Mouse (Mus musculus) megakaryocyte, embryonic 14.5 days (primary cell): ENCODE data around the gene Arid3a. TPM values are rescaled to one million over a fixed set of nuclear protein-coding genes. Genes with fewer than 3 reads are reported as not detected.
A peak's percentile ranks its signal among the peaks of the same experiment; 100 is the strongest.
"Not testable (repeated sequence)": the region's sequence is repeated elsewhere in the genome, so short reads cannot be mapped to it uniquely, and the experiment has no call there.

Experiments
- H3K27me3 ChIP-seq: replicated peaks from 2 replicates; pipeline ENCODE3; 2012; ENCODE audit warnings: inconsistent platforms
- H3K36me3 ChIP-seq: replicated peaks from 2 replicates; pipeline ENCODE3; 2012; ENCODE audit warnings: low read length, inconsistent platforms, mixed read lengths
- H3K4me1 ChIP-seq: 2 replicates; pipeline ENCODE4 v1.6.1; 2012; ENCODE audit warnings: inconsistent platforms
- H3K4me3 ChIP-seq: replicated peaks from 2 replicates; pipeline ENCODE3; 2012; ENCODE audit warnings: moderate library complexity, mild to moderate bottlenecking, inconsistent platforms
- H3K9me3 ChIP-seq: 2 replicates; pipeline ENCODE4 v1.6.1; 2012; ENCODE audit warnings: inconsistent platforms
- FLI1 ChIP-seq: IDR thresholded peaks from 2 replicates; pipeline ENCODE4 v1.6.1; 2012; ENCODE audit warnings: low read length, inconsistent platforms, mixed read lengths
- GATA1 ChIP-seq: IDR thresholded peaks from 3 replicates; pipeline ENCODE4 v1.6.1; 2012; ENCODE audit warnings: mixed read lengths, low read length, inconsistent platforms, borderline replicate concordance
- polyA plus RNA-seq: library from polyadenylated mRNA; stranded (reverse); fragments of >175 nt; gene quantifications from 2 replicates; pipeline ENCODE4 v1.2.3, GENCODE M21; 2012; ENCODE audit warnings: low replicate concordance; ENCODE audit not compliant: insufficient read depth

Gene Arid3a
- polyA plus RNA-seq, 1 experiment: 89.7 TPM

DNA sequence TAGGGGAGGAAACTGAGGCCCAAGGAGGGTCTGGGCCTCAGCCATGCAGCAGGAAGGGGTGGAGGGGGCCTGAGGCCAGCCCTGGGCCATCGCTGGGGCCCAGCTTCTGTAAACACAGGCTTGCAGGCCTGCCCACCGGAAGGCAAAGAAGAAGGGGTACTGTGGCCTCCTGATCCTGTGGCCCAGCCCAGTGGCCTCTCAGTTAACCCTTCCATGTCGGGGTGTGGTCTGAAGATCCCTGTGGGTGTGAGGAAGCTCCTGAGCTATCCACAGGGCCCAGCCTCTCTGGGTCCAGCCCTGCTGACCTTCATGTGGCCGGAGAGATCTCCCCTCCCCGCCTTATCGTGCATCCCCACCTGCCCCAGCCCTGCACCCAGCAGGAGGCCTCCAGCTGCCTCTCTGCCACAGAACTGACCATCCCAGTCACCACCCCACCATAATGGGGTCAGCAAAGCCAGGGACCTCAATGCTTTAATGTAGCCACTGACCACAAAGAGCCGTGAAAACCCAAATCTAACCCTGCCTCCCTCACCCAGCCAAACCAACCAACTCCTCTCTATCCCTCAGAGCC is 20.0 kb downstream of the Arid3a start:
- H3K36me3 ChIP-seq: peaks cover 97% of the 10 kb centered on the region
- peaks cover 74% of the 10 kb centered on the region for H3K4me1 ChIP-seq

DNA sequence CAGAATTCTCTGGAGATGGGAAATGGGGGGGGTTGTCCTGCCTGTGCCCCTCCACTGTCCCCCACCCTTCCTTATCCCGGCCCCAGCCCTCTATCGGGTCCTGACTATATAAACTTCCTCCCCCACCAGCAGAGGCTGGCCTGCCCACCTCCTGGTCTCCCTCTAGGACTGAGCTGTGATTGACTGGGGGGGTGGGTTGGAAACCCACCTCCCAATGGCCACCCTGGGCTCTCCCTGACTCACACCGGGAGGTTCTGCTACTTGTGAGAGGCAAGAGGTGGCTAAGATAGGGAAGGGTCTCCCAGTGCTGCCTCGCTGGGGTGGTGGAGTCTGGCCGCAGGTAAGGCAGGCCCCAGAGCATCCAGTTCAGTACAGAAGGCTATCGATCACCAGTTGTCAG is 20.7 kb downstream of the Arid3a start:
- H3K36me3 ChIP-seq: peaks cover 96% of the 10 kb centered on the region
- peaks cover 67% of the 10 kb centered on the region for H3K4me1 ChIP-seq
- TF ChIP-seq GATA1: no peak
- TF ChIP-seq FLI1: no peak
- peak overlapping the region; percentile 87 for H3K4me3 ChIP-seq
- no peaks in the 10 kb centered on the region for H3K27me3 ChIP-seq
- H3K9me3 ChIP-seq: no peaks in the 10 kb centered on the region

More for the DNA sequence above, 20.0 kb downstream of the Arid3a start:
- Histone ChIP-seq H3K4me3 (peak overlapping the region; percentile 87), H3K27me3 (no peaks in the 10 kb centered on the region), H3K9me3 (no peaks in the 10 kb centered on the region)
- TF ChIP-seq FLI1 (no peak), GATA1 (no peak)

DNA sequence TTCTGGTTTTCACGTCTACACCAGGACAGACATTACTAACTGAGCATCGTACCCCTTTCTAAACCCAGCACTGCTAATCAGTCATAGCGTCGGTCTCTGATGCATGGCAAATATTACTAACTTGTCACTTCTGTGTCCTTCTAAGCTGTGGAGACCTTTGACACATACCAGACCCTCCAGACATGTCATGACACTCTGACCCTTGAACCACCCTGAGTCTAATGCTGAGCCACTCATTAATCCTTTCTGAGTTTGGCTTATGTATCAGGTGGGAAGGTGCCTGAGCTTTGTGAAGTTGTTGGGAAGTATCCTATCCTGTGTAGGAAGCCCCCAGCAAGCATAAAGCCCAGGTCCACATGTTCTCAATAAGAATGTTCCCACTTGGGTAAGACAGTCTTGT is 23.0 kb downstream of the Arid3a start:
- TF ChIP-seq GATA1: no peak
- no peak for TF ChIP-seq FLI1
- Histone ChIP-seq H3K4me1 (peaks cover 62% of the 10 kb centered on the region), H3K36me3 (peaks cover 89% of the 10 kb centered on the region), H3K27me3 (no peaks in the 10 kb centered on the region), H3K9me3 (no peaks in the 10 kb centered on the region), H3K4me3 (no peak overlapping the region)

DNA sequence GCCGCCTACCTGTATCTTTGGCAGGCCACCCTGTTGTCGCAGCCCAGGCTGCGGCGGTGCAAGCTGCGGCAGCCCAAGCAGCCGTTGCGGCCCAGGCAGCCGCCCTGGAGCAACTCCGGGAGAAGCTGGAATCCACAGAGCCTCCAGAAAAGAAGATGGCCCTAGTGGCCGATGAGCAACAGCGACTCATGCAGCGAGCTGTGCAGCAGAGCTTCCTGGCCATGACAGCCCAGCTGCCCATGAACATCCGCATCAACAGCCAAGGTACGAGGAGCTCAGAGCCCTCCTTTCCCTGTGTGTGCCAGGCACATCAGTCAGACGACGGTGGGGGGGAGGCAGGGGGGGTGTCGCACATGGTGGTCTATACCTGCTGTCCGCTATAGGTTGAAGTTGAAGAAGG is 23.8 kb downstream of the Arid3a start:
- H3K4me3 ChIP-seq: no peak overlapping the region
- no peaks in the 10 kb centered on the region for H3K9me3 ChIP-seq
- no peaks in the 10 kb centered on the region for H3K27me3 ChIP-seq
- H3K4me1 ChIP-seq: peaks cover 62% of the 10 kb centered on the region
- TF ChIP-seq GATA1 (no peak), FLI1 (no peak)
- peaks cover 82% of the 10 kb centered on the region for H3K36me3 ChIP-seq

DNA sequence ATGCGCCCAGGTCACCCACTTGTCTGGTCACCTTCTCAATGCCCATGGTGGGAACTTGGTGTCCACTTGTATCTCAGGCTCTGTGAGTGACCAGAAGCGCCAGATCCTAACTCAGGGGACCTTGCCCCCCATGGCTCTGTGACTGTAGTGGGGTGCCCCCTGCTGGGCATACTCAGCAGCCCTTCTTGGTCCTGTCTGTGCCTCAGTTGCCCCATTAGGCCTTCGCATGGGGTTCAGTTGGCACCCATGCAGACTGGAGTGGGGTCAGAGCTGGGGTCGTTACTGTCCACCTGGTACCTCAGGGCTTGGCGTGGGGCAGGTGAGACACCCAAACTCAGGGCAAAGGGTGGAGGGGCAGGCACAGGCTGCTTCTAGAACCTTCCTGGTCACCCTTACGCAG is 27.1 kb downstream of the Arid3a start:
- TF ChIP-seq FLI1 (no peak), GATA1 (no peak)
- H3K9me3 ChIP-seq: no peaks in the 10 kb centered on the region
- peaks cover 51% of the 10 kb centered on the region for H3K36me3 ChIP-seq
- H3K4me3 ChIP-seq: no peak overlapping the region
- peaks cover 52% of the 10 kb centered on the region for H3K4me1 ChIP-seq
- no peaks in the 10 kb centered on the region for H3K27me3 ChIP-seq

DNA sequence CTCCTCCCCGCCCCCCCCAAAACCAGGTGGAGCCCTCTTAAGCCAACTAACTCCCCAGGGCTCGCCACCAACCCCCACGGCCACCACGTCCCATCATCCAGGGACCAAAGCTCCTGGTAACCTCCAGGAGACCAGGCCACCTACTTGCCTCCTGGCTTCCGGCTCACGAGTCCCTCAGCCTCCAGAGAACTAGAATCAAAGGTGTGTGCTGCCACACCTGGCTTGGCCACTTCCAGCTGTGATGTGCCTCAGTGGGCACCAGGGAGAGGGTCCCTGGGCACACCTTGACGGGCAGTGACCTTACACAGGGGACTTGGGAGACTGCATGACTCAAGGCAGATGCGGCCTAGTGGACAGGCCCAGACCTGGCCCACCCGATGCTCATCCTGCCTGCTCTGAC is 28.8 kb downstream of the Arid3a start:
- Histone ChIP-seq H3K4me3 (no peak overlapping the region), H3K36me3 (peaks cover 34% of the 10 kb centered on the region), H3K4me1 (peaks cover 53% of the 10 kb centered on the region), H3K27me3 (no peaks in the 10 kb centered on the region), H3K9me3 (no peaks in the 10 kb centered on the region)
- TF ChIP-seq GATA1 (no peak), FLI1 (no peak)

DNA sequence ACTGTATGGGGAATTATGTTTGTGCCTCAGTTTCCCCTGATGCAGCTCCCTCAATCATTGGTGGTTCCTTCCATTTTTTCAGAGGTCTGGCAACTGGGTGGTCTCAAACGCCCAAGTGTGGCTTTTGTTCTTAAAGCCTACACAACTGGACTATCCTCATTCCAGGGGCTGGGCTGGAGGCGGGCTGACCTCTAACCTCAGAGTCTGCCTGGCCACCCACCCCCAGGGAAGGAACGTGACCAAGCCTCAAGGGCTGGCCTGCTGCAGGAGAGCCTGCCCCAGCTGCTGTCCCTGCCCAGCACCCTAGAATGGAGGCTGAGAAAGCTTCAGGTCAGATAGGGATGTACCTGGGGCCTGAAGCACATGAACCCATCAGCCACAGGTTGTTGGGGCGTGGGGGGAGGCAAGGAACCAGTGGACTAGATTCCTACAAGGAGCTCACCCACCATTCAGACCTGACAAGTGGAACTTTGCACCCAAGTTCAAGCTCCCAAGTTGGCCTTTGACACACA is 29.9 kb downstream of the Arid3a start:
- no peak overlapping the region for H3K4me3 ChIP-seq
- peaks cover 28% of the 10 kb centered on the region for H3K36me3 ChIP-seq
- no peak for TF ChIP-seq FLI1
- TF ChIP-seq GATA1: no peak
- H3K27me3 ChIP-seq: no peaks in the 10 kb centered on the region
- no peaks in the 10 kb centered on the region for H3K9me3 ChIP-seq
- peaks cover 63% of the 10 kb centered on the region for H3K4me1 ChIP-seq

DNA sequence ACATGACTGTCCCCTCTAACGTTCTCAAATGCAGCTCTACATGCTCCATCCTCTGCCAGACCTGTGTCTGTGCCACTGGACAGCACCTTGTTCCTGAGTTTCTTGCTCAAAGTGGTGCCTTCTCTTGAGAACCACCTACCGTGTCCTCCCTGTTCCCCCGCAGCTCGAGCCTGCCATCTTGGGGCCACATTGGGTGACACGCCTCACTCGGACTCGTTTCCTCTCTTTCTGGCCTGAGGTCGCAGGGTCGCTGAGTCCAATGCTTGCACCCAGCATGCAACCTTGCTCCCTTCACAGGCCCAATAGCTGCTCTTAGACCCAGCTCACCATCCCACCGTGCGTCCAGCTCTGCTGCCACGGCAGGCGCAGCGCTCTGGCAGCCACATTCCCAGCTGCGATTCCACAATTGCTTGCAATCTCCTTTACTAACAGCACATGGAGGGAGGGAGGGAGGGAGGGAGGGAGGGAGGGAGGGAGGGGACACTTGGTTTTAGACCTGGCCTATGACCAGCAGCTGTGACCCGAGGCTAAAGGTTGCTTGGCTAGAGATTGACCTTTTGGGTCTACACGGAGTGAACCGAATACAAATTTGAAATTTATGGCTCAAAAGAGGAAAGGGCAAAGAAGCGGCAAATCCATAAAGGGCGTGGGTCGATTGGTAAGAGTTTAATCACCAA is 31.4 kb downstream of the Arid3a start:
- Histone ChIP-seq H3K27me3 (no peaks in the 10 kb centered on the region), H3K4me3 (peak overlapping the region; percentile 92), H3K36me3 (peaks cover 25% of the 10 kb centered on the region), H3K9me3 (no peaks in the 10 kb centered on the region), H3K4me1 (peaks cover 62% of the 10 kb centered on the region)
- TF ChIP-seq GATA1 (no peak), FLI1 (no peak)

DNA sequence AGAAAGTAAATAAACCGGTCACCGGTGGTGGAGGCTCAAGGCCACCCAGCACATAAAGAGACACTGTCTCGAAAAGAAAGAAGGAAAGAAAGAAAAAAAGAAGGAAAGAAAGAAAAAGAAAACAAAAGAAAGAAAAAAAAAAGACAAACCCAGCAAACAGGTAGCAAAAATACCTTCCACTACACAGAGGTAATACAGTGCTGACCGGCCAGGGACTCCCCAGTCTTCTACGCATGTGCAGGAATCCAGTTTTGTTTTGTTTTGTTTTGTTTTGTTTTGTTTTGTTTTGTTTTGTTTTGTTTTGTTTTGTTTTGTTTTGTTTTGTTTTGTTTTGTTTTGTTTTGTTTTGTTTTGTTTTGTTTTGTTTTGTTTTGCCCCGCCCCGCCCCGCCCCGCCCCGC is 32.6 kb downstream of the Arid3a start:
- H3K36me3 ChIP-seq: peaks cover 27% of the 10 kb centered on the region
- H3K9me3 ChIP-seq, H3K27me3 ChIP-seq: not testable (repeated sequence)
- peak overlapping the region; percentile 90 for H3K4me3 ChIP-seq
- H3K4me1 ChIP-seq: peaks cover 52% of the 10 kb centered on the region

DNA sequence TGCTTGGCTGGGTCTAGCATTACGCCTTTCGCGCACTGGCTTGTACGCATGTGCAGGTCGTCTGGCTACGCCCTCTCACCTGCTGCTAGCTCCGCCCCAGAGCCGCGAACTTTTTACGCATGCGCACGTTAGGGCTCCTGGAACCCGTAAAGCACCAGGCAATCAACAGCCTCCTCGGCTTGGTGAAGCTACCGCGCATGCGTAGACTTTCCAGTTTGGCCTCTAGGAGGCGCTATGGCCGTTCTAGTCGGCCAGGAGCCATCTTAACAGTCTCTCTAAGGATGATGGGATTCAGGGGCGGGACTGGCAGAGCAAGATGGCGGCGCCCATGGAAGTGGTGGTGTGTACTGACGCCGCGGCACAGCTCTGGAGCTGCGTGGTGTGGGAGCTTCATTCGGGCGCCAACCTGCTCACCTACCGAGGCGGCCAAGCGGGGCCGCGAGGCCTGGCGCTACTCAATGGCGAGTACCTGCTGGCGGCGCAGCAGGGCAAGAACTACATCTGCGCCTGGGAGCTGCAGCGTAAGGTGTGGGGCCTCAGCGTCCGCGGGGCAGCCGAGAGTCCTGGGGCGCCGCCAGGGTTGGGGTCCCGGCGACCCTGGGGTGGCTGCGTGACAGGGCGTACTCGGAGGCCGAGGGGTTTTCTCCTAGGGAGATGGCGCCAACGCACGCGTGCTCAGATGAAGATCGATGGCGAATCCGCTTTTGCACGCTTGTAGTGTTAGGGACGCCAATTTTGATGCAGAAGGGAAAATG is 33.2 kb downstream of the Arid3a start, which contains the start of gene Wdr18:
Gene Wdr18 (plus strand): TSS at position 306 of the 755 bp plus-strand sequence.
- Histone ChIP-seq H3K9me3 (no peaks in the 10 kb centered on the region), H3K36me3 (peaks cover 33% of the 10 kb centered on the region), H3K4me3 (peak within 1 kb of the TSS; percentile 97), H3K27me3 (no peaks in the 10 kb centered on the region), H3K4me1 (peaks cover 54% of the 10 kb centered on the region)
- no peak for TF ChIP-seq GATA1
- no peak for TF ChIP-seq FLI1
